Mouse (Mus musculus): ENCODE data around the gene Tph1.
"Not testable (repeated sequence)": the region's sequence is repeated elsewhere in the genome, so short reads cannot be mapped to it uniquely, and the experiment has no call there.

Tph1 gene

DNA sequence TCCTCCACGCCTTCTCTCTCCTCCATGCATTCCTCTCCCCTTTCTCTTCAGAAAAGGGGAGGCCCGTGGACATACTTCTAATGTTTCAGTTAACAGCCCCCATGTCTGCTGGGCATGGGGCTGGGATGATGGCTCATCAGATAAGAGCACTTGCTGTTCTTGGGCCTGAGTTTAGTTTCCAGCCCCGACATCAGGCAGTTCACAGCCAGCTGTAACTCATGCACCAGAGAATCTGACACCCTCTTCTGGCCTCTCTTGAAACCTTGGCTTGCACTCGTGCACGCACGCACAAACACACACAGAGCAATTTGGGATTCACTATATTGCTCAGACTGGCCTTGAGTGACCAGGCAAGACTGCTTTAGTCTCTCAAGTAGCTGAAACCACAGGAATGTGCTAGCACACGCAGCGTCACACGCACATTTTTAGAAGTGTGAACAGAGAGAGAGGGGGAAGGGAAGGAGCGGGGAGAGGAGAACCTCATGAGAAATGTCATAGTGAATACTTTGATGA lies at the start of gene Tph1:
Gene Tph1 (minus strand): TSS at position 378 of the 513 bp plus-strand sequence.
- no peak for DNase-seq

DNA sequence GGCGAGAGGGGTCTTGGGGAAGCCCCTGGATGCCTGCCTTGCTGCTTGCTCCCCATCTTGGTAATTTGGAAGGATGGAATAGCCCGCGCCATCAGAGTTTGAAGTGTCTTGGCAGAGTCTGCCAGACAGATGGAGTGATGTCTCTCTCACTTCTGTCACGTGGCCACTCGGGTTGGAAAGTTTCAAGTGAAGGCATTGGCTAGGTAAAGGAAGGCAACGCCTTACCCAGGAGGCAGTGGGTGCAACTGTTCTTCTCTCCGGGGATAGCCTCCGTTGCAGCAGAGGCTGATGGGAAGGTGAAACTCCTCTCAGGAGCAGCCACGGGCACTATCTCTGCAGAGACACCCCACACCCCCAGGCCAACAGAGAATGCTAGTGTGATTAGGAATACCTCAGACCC lies 48.1 kb upstream of the Tph1 start:
- peak; percentile 60 for DNase-seq

DNA sequence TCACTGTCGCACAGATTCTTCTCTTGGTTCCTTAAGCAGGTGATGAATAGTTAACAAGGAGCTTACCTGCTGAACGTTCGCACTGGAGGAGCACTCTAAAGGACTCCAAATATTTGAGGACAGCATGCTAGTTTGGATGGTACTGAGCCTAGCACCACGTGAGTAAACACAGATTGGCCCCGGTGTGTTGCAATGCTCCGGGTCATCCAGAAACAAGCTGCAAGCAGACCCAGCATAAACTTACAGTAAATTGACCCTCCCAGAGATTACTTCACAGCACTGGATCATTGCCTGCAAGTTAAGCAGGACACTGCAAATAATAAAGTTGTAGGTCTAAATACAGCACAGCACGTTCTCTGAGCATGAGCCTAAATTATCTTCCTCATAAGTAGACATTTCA lies 47.2 kb upstream of the Tph1 start:
- peak; percentile 60 for DNase-seq

DNA sequence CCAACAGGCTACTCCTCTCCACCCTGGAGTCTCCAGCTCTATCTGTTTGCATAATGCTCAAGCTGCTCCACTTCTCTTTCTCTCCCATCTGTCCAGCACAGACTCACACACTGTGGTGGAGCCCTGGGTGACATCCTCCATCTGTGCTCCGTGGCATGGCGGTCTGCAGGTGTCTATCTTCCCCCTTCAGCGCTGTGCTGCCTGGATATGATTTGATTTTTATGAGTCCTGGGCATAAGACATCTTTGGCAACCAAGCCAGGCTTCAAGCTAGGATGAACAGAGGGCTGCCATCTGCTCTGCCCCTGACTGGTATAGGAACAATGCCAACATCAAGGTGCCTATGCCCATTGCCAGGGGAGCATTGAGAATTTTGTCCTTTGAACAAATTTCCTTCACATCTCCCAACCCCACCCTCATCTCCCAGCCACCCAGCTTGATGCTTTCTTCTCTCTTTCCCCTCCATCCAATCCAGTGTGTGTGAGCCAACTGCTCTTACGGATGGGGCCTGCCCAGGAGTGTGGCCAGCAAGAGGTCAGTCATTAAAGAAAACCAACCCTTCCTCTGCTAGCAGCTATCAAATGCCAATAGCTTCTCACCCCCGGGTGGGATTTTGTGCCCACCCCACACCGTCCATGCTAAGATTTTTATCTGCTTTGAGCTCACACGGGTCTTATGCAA lies 46.4 kb upstream of the Tph1 start:
- DNase-seq, result peak; percentile 96

DNA sequence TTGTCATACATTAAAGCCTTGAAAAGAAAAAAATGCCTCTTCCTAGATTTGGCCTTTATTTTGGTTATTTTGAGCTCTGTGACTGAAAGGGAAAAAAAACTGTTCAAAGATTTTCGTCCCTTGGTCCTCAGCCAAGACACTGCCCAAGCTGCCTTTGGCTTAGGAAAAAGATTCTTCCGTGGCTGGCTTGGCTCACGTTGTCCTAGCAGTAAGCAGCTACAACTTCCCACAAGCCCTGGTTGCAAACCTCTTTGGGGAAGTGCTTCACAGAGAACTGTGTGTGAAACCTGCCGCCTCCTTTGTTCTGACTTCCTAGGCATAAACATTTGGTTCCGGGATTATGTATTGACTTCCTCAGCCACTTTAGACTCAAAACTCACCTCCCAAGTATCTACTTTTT lies 44.6 kb upstream of the Tph1 start:
- peak; percentile 53 for DNase-seq

DNA sequence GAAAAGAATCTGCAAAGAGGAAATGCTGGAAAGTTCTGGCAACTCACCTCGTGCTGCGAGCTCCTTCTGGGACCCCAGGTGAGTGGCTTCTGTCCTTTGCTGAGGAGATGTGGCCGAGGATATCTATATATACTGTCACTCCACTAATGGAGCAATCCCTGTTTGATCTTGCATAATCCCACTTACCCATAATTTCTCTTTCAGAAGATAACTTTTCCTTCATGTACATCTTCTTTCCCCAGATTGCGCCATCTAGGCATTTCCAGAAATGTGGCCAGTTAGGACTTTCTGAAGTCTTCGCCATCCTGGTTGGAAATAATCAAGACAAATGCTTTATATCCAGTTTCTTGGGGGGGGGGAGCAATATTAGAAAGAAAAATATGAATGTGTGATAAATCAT lies 43.3 kb upstream of the Tph1 start, which contains the start of gene Saa3:
Gene Saa3 (minus strand): TSS at position 101 of the 400 bp plus-strand sequence.
- DNase-seq, result no peak

DNA sequence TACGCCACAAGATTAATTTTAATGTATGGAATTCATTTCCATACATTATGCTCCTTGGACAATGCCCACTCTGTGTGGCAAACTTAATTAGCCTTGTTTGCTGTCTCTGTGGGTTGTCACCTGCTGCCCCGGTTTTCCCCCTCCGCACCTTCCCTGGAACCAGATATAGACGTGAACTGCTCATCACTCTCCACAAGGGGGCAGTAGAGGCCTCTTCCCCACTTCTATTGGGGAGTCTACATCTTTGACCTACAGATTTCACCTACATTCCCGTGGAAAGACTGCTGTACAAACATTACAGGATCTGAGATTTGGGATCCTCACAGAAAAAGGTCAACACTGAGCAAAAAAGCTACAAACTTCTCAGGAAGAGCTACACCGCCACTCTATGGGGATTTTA lies 42.2 kb upstream of the Tph1 start:
- DNase-seq, result peak; percentile 79

DNA sequence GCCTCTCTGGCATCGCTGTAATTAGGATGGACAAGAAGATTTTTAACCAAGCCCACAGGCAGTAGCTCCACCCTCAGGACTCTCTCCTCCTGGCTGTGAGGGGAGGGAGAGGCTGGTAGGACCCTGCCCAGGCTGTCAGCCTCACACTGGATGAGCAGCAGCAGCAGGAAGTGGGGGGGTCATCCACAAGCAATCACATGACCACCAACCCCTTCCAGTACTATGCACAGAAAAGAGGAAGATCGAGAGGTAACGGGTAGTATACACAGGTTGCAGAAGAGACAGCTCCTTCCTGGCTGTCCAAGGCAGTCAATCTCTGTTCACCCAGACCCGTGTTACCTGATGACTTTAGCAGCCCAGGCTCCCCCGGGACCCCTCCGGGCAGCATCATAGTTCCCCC lies 39.9 kb upstream of the Tph1 start:
- no peak for DNase-seq

DNA sequence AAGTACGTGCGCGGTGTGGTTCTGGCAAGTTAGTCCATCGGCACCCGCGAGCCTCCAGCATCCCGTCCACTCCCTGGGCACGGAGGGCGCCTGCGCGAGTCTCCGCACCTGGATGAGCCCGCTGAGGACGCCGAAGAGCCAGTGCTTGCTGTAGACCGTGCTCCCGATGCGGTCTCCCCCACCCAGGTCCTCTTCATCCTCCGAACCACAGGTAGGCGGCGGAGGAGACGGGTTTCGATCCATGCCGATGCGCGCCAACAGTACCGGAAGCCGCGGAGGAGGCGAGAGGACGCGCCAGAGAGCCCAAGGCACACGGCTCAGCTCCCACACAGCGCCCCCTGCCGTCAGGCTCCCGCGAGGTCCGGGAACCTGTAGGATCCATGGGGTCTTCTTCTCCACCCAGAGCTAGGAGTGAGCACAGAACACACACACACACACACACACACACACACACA lies 38.1 kb upstream of the Tph1 start, which contains the start of gene Saal1:
Gene Saal1 (minus strand): TSS at position 291 of the 455 bp plus-strand sequence.
- peak; percentile 82 for DNase-seq

DNA sequence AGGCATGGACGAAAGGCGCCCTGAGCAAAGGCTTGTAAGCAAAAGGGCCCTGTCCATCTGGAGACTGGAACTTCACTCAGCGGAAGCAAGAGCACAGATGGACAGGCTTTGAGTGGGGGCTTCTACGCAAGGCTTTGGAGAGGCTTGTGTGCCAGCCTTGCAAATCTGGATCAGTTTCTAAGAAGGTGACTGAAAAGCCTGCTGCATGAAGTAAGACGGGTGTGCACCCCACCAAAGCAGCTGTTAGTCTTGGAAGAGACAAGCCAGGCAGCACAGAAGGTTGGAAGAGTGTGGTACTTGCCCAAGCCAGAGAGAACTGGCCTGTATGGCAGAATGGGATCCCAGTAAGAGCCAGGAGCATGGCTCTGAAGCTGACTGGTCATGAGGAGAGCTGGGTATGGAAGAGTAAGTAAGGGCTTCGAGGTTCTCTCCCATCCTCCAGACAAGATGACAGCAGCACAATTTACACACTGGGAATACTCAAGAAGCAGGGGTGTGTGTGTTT lies 28.2 kb upstream of the Tph1 start:
- DNase-seq, result peak; percentile 60

DNA sequence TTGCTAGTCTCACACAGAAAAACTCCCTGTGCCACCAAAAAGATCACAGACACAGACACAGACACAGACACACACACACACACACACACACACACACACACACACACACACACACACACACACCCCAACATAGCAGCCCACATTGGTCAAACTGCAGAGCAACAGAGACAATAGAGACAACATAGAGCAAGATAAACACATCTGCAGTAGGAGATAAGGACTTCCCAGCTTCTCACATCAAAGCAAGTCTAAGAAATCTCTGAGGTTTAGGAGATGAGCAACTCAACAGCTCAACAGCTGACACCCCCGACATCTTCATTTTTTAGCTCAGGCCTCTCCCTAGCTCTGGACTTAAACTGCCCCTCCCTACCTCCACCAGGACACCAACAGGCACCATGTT lies 24.4 kb upstream of the Tph1 start:
- DNase-seq, result no peak

DNA sequence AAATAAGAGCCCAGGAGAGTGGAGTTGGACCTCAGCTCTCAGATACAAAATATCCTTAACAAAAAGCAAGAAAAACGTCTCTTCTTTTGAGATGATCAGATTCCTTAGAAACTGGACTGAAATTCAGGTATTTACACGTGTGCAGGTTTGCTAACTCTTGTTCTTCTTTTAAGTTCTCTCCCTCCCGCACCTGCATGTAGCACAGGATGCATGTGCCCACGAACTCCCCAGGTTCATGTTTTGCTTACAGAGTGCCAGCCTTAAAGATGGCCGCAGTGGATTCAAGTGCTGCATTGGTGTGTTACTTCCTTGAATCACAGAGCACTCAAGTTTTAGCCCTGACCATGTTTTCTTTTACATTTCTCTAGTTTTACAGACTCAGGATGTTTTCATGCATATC lies 14.5 kb upstream of the Tph1 start:
- no peak for DNase-seq

DNA sequence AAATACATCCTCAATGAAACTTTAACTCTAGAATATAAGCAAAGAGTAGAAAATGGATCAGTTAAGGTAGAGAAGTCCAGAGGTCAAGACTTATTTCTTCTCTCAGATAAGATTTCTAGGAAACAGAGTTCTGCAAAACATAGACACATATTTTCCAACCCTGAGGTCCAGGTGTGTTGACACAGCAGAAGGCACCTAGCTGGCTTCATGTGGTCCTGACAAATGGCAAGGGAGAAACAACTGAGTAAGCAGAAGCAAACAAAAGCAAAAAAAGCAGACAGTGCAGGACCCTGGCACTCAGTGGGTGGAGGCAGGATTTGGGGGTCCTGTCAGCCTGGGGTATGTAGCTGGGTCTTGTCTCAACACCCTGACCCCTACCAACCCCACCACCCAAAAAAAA lies 8.4 kb upstream of the Tph1 start:
- no peak for DNase-seq

DNA sequence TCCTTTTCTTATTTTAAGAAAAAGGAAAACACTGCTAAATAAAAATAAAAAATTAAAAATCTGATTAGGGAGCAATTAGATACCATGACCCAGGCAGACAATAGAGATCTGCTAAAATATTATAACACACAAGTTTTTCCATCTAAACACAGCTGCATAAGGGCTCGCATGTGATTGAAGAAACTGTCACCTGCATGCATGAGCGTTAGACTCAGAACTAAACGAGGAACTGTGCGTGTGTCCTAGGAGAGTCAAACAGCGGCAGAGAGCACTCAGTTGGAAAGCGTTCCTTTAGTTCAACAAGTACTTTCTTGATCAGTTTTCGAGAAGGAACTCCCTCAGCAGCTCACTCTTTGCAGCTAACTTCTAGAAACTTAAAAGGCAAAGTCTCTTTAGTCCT lies 6.7 kb upstream of the Tph1 start:
- DNase-seq, result not testable (repeated sequence)

DNA sequence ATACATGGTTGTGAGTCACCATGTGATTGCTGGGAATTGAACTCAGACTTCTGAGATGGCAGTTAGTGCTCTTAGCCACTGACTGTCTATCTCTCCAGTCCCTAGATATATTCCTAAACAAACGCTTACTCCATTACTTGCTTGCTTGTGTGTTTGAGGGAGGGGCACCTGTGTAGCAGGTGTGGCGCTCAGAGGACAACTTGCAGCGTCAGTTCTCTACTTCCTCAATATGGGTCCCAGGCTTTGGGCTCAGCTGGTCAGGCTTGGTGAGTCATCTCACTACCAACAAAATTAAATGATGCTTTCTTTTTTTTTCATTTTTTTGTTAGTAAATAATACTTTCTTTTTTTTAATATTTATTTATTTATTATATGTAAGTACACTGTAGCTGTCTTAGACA lies 6.1 kb upstream of the Tph1 start:
- DNase-seq, result no peak

DNA sequence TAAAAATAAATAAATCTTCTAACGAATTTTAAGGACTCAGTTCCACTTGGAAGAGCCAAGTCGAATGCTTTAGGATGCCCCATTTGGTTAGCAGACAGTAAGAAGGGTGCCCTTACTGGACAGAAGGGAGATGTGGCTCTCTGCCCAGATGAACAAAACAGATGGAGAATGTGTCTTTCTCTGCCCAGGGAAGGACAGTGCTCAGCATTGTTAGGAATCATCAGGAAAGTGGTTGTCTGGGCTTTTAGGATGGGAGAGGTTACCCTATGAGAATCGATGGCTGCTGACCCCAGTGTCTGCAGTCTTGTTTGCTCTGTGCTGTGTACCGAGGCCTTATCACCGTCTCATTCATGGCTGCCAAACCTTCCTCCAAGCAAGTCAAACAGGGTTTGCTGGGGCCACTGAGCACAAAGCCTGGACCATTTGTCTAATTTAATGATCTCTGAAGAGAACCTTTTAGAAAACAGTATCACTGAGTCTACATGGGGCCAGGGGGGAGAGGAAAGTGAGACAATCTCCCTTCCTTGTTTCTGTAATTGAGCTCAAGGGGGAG lies 4.5 kb upstream of the Tph1 start:
- DNase-seq, result peak; percentile 72

DNA sequence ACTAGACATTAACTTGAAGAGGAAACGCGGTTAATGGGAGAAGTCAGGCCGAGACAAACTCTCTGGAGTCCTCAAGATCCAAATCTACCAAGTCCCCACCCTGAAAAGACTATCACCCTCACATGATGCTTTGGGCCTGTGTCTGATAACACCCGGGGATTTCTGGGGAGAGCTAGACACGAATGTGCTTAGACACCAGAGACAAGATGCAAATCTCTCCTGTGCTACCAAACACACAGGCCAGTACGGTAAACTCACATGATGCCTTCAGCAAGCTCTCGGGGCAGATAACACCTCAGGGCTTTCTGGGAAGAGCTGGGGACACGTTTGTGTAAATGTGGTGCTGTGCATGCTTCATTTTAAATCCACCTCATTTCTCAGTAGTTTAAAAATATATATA lies 3.5 kb upstream of the Tph1 start:
- DNase-seq, result no peak

DNA sequence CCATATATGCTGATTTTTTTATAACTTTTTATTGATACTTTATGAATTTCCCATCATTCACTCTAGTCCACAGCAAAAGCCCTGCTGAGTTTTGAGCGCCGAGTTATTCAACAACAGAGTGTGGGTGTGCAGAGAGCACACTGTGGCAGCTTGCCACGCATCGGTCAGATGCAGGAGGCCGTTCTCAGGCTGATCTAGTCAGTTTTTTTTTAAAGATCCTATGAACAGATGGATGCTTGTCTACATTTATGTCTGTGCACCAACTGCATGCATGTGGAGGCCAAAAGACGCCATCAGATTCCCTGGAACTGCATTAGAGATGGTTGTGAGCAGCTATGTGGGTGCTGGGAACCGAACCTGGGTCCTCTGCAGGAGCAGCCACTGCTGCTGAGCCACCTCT lies 2.7 kb upstream of the Tph1 start:
- no peak for DNase-seq

DNA sequence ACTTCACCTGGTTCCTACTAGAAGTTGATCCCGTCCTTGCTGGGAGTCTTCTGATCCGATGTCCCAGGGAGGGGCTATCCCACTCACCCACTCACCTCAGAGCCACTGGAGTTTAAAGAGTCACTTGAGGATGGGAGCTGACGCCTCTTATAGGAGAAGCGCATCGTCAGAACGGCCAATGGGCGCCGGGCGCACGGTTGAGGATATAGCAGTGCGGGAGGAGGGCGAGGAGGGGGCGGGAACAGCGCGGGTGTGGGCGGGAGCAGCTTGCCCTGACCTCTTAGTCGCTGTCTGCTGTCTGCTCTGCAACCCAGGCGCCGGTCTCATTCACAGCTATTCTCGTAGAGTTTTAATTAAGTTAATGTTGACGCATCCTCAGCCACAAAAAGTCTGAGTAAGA lies 5.1 kb downstream of the Tph1 start:
- DNase-seq, result no peak

DNA sequence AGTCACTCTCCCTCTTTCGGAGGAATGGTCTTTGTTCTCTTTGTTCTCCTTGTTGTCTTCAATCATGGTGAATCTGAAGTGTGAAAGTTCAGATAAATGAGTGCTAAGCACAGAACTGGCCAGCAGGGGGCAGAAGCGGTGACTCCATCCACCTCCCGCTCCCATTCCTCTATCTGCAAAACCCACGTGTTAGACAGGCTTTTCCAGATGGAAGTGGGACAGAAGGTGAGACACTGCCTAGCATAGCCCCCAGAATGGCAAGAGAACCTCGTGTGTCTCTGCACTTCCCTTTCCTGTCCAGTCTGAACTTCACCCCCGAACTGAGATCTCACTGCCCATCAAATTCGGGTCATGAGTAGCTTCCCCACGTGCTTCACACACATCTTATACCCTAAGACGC lies 7.1 kb downstream of the Tph1 start:
- DNase-seq, result no peak

DNA sequence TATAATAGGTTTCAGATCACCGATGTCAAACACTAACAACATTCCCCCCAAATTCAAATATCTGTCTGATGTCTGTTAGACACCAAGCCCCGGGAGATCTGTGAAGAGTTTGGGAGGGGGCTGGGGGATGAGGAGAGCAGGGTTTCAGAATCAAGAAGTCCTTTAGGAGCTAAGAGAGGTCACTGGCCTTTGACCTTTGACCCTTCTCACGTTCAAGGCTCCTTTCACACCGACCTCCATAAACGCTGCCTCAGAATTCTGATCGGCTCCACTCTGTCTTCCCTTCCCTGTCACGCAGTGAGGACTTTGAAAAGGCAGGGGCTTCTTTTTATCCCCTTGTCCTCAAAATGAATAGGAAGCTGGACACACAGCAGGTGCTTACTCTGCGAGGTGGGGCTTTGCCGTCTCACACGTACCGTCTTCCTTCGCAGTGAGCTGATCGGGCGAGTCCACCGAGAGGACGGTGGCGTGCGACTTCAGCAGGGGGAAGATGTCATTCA lies 10.7 kb downstream of the Tph1 start:
- DNase-seq, result no peak

DNA sequence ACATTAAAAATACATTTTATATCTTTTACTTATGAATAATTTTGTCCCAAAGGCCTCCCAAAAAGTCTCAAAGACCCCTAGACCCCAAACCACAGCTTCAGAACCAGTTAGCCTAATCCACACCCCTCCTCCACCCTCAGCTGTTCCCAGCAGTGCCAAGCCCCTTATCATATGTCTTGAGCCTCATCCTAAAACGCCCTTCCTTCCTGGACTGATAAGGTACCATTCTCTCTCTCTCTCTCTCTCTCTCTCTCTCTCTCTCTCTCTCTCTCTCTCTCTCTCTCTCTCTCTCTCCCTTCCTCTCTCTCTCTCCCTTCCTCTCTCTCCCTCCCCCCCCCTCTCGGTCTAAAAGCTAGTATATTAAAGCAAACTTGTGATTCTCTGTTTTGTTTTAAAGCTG lies 20.1 kb downstream of the Tph1 start:
- DNase-seq, result no peak

DNA sequence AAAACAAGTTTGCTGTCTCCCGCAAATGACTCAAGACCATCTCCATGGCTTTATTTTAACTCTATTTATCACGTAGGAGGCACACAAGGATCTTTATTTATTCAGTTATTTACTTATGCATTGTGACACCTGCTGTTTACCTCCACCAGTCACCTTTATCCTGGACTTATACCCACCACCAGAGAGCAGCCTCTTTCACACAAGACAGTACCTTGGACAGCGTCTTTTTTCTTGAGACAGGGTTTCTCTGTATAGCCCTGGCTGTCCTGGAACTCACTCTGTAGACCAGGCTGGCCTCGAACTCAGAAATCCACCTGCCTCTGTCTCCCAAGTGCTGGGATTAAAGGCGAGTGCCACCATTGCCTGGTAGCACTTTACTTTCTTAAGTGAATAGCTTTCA lies 22.1 kb downstream of the Tph1 start:
- not testable (repeated sequence) for DNase-seq

DNA sequence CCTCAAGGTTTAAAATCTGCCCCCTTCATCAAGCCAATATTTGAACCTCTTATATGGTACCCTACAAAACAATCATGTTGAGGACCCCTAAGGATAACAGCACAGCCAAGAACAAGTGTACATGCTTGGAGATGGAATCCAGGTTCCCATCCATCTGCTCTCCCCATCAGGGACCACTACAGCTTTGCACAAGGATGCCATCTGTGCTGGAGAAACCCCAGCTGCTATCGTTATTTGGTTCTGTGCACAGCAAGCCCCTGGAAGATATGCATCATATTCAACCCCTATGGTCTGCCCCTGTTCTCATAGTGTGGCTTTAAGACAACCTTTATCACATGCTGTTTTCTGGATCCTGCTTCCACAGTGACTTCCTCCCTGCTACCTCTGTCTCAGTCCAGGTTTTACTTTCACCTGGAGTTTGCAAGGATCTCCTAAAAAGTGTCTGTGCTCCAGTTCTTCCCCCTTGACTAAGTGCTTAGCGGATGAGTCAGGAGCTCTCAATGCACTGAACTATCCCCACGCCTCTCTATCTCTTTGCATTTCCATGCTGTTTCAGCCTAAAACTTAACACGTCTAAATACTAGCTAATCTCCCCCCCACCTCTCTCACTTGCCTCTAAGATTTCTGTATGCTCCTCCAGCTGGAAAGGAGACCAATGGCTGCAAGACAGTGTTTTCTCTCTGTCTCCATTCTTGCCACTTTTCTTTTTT lies 23.8 kb downstream of the Tph1 start:
- no peak for DNase-seq
